Mouse (Mus musculus): ENCODE measurements at regions not wholly inside any gene's neighbourhood (a gene's known extent, or its start where the extent isn't known, plus 50 kb on each side); places are given as distances from the start of the nearest gene placed in this dataset.
A peak's percentile ranks its signal among the peaks of the same experiment; 100 is the strongest.

DNA sequence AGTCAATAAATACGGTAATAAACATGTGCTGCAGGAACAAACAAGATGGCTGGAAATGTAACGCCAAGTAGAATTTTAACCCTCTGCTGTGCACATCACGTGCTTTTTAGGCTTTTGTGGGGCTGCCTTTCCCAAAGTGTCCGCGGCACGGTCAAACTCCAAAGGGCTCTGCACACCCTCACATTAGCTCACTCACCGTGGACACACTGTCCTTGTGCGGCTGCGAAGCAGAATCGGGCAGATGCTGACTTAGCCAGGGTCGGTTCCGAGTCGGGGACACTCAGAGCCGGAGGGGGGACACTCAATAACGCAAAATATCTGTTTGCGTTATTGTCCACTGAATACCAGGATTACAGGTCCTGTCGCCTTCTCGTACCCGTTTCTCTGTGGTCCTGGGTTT, 276.5 kb upstream of the Pmfbp1 start:
- Histone ChIP-seq H3K4me3 (replicated peaks; ENCODE audit: low read length) (no peak overlapping the region), H3K9me3 (ENCODE audit: control insufficient read depth, low read length) (no peaks in the 10 kb centered on the region), H3K9ac (ENCODE audit: low read depth, low read length, severe bottlenecking) (no peak overlapping the region), H3K27me3 (ENCODE audit: control insufficient read depth, insufficient read depth, low read length) (no peaks in the 10 kb centered on the region), H3K27ac (replicated peaks; ENCODE audit: low read depth, low read length) (no peak overlapping the region), H3K36me3 (ENCODE audit: control insufficient read depth, insufficient read depth, low read length) (no peaks in the 10 kb centered on the region), H3K4me1 (ENCODE audit: control insufficient read depth, insufficient read depth, low read length) (peaks cover 3% of the 10 kb centered on the region; the same call in 1 of the 2 replicates), H3K4me2 (replicated peaks; ENCODE audit: low read depth, low read length, severe bottlenecking) (no peak overlapping the region)
- DNase-seq (ENCODE audit: low spot score), result no peak
- ATAC-seq (ENCODE audit: low FRiP score, low read depth), result no peak
- WGBS, result 84% methylated on average over 19 of the region's 19 CpGs
- no peak for TF ChIP-seq POLR2A (IDR thresholded peaks at IDR 0.05; ENCODE audit: borderline replicate concordance, extremely low read depth, insufficient read depth, insufficient read length)

DNA sequence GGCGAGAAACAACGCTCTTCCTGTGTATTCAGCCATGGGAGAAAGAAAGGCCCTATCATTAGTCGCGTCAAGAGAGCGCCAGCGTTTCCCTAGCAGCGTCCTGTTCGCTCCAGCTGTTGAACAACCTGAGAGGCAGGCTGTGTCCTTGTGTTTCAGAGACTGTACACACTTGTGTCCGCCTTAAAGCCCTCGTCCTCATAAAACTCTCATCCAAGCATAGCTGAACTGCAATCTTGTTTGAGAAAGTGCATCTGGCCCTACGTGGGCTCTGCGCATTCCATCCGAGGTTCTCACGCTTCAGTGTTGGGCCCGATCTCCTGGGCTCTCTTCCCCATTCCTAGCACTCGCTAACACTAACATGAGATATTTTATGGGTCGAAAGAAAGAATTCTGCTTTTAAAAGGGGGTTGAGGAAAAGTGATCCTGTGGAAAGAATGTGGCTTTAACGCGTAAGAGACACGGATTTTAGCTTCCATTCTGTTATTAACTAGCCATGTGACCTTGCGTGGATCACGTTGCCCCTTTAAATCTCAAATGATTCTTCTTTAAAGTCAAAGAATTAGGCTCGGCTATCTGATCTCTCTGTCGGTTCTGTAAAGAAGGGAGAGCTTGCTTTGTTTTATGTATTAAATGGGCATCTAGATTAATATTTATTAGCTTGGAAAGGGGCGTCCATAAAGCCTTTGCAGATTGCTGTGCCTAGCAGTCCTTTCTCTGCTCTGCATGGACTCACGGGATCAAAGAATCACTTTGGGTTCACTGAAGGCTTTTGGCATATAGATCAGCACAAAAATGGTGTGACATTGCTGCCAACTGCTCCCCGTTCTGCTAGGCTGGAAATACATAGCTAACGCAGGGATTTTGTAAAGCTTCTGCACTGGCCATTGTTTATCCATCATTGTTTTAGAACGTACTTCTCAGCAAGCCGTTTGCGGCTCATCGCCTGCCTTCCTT, 261.3 kb upstream of the Pmfbp1 start:
- H3K4me3 ChIP-seq (replicated peaks; ENCODE audit: low read length), result no peak overlapping the region
- no peaks in the 10 kb centered on the region for H3K27me3 ChIP-seq (ENCODE audit: control insufficient read depth, insufficient read depth, low read length)
- WGBS, result 52% methylated on average over 32 of the region's 32 CpGs
- no peaks in the 10 kb centered on the region for H3K9me3 ChIP-seq (ENCODE audit: control insufficient read depth, low read length)
- H3K36me3 ChIP-seq (ENCODE audit: control insufficient read depth, insufficient read depth, low read length), result no peaks in the 10 kb centered on the region
- no peak for TF ChIP-seq POLR2A (IDR thresholded peaks at IDR 0.05; ENCODE audit: borderline replicate concordance, extremely low read depth, insufficient read depth, insufficient read length)
- ATAC-seq (ENCODE audit: low FRiP score, low read depth) (peak; percentile 85), DNase-seq (ENCODE audit: low spot score) (peak; percentile 46)
- peak overlapping the region; percentile 27; the same call in 1 of the 2 replicates for H3K27ac ChIP-seq (replicated peaks; ENCODE audit: low read depth, low read length)
- H3K4me2 ChIP-seq (replicated peaks; ENCODE audit: low read depth, low read length, severe bottlenecking), result peak overlapping the region; percentile 8; the same call in 1 of the 2 replicates
- no peak overlapping the region for H3K9ac ChIP-seq (ENCODE audit: low read depth, low read length, severe bottlenecking)
- H3K4me1 ChIP-seq (ENCODE audit: control insufficient read depth, insufficient read depth, low read length), result no peaks in the 10 kb centered on the region

DNA sequence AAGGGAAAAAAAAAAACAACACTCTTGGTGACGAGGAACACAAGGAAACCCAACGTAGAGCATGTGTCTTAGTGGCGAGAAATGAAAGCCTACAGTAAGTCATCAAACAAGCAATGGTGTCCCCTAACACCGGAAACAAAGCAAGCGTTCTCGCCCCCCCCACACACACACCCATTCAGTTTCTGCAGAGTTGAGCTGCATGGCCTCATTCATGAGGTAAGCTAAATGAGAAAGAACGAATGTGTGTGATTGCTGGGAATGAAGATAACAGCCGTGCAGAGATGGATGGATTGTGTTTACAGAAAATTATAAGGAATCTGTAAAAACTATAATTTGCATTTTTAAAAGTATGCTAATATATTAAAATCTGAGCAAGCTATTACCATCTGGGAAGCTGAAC, 248.3 kb upstream of the Pmfbp1 start:
- no peak for TF ChIP-seq POLR2A (IDR thresholded peaks at IDR 0.05; ENCODE audit: borderline replicate concordance, extremely low read depth, insufficient read depth, insufficient read length)
- Histone ChIP-seq H3K4me2 (replicated peaks; ENCODE audit: low read depth, low read length, severe bottlenecking) (no peak overlapping the region), H3K9me3 (ENCODE audit: control insufficient read depth, low read length) (no peaks in the 10 kb centered on the region), H3K4me3 (replicated peaks; ENCODE audit: low read length) (no peak overlapping the region), H3K36me3 (ENCODE audit: control insufficient read depth, insufficient read depth, low read length) (no peaks in the 10 kb centered on the region), H3K4me1 (ENCODE audit: control insufficient read depth, insufficient read depth, low read length) (no peaks in the 10 kb centered on the region), H3K27me3 (ENCODE audit: control insufficient read depth, insufficient read depth, low read length) (no peaks in the 10 kb centered on the region), H3K9ac (ENCODE audit: low read depth, low read length, severe bottlenecking) (no peak overlapping the region), H3K27ac (replicated peaks; ENCODE audit: low read depth, low read length) (no peak overlapping the region)
- WGBS, result 68% methylated on average over 8 of the region's 8 CpGs
- DNase-seq (ENCODE audit: low spot score) (no peak), ATAC-seq (ENCODE audit: low FRiP score, low read depth) (no peak)

DNA sequence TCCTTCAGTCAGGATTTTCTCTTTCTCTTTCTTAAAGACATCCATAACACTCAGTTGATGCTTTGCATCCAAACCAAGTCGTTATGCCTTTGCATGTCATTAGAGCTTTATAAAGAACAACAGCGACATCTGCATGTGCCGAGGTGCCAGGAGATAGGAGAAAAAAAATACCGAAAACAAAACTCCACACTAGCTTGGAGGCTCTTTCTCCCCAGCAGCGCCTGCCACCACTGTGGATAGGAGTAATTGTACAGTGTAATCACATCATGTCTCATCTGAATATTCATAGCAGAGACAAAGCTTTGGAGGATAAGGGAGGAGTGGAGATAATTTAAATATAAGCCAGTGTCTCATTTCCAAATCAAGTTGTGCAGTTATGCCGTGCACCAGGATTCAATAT, 246.0 kb upstream of the Pmfbp1 start:
- TF ChIP-seq POLR2A (IDR thresholded peaks at IDR 0.05; ENCODE audit: borderline replicate concordance, extremely low read depth, insufficient read depth, insufficient read length), result no peak
- no peak for ATAC-seq (ENCODE audit: low FRiP score, low read depth)
- WGBS, result 83% methylated on average over 6 of the region's 6 CpGs

DNA sequence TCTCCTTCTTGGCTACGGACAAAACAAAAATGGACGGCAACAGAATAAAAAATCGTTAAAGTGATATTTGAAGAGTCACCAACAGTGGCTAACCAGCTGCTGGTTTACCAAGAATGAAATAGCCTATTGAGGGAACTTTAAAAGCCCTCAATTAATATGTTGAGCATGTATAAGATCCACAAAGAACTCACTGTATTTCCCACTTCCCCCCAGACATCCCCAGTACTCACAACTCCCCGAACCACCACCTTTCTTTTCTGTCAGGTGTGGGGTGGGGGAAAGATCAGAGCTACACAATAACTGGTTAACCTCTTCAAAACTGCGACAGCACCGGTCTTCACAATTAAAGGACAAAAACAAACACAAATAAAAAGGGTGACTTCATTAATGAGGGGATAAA, 245.5 kb upstream of the Pmfbp1 start:
- no peaks in the 10 kb centered on the region for H3K9me3 ChIP-seq (ENCODE audit: control insufficient read depth, low read length)
- H3K27ac ChIP-seq (replicated peaks; ENCODE audit: low read depth, low read length), result no peak overlapping the region
- TF ChIP-seq POLR2A (IDR thresholded peaks at IDR 0.05; ENCODE audit: borderline replicate concordance, extremely low read depth, insufficient read depth, insufficient read length), result no peak
- peaks cover 4% of the 10 kb centered on the region; the same call in 1 of the 2 replicates for H3K4me1 ChIP-seq (ENCODE audit: control insufficient read depth, insufficient read depth, low read length)
- no peak overlapping the region for H3K4me2 ChIP-seq (replicated peaks; ENCODE audit: low read depth, low read length, severe bottlenecking)
- ATAC-seq (ENCODE audit: low FRiP score, low read depth), result no peak
- no peak for DNase-seq (ENCODE audit: low spot score)
- 75% methylated on average over 6 of the region's 6 CpGs for WGBS
- no peaks in the 10 kb centered on the region for H3K27me3 ChIP-seq (ENCODE audit: control insufficient read depth, insufficient read depth, low read length)
- no peaks in the 10 kb centered on the region for H3K36me3 ChIP-seq (ENCODE audit: control insufficient read depth, insufficient read depth, low read length)
- no peak overlapping the region for H3K4me3 ChIP-seq (replicated peaks; ENCODE audit: low read length)
- no peak overlapping the region for H3K9ac ChIP-seq (ENCODE audit: low read depth, low read length, severe bottlenecking)

More for the DNA sequence above, 246.0 kb upstream of the Pmfbp1 start:
- no peak for DNase-seq (ENCODE audit: low spot score)
- Histone ChIP-seq H3K27ac (replicated peaks; ENCODE audit: low read depth, low read length) (no peak overlapping the region), H3K4me3 (replicated peaks; ENCODE audit: low read length) (no peak overlapping the region), H3K27me3 (ENCODE audit: control insufficient read depth, insufficient read depth, low read length) (no peaks in the 10 kb centered on the region), H3K36me3 (ENCODE audit: control insufficient read depth, insufficient read depth, low read length) (no peaks in the 10 kb centered on the region), H3K4me2 (replicated peaks; ENCODE audit: low read depth, low read length, severe bottlenecking) (no peak overlapping the region), H3K4me1 (ENCODE audit: control insufficient read depth, insufficient read depth, low read length) (peaks cover 4% of the 10 kb centered on the region; the same call in 1 of the 2 replicates), H3K9ac (ENCODE audit: low read depth, low read length, severe bottlenecking) (no peak overlapping the region), H3K9me3 (ENCODE audit: control insufficient read depth, low read length) (no peaks in the 10 kb centered on the region)
